Mouse (Mus musculus): Measurements from ENCODE around the gene Itpk1. TPM values are rescaled to one million over a fixed set of nuclear protein-coding genes. Genes with fewer than 3 reads are reported as not detected.
"Not testable (repeated sequence)": the region's sequence is repeated elsewhere in the genome, so short reads cannot be mapped to it uniquely, and the experiment has no call there.

Gene Itpk1
- polyA plus RNA-seq, 1 experiment from 2014 or later = 8.4 TPM

- WGBS = 51% methylated on average over 4 of the region's 4 CpGs
- Histone ChIP-seq H3K9me3 (replicated peaks; ENCODE audit: control insufficient read depth, low read length) (no peaks in the 10 kb centered on the region), H3K4me2 (ENCODE audit: low read depth, low read length) (no peak overlapping the region), H3K9ac (replicated peaks; ENCODE audit: low read length) (no peak overlapping the region), H3K36me3 (replicated peaks; ENCODE audit: control insufficient read depth, insufficient read depth, low read depth, low read length) (no peaks in the 10 kb centered on the region), H3K27ac (replicated peaks; ENCODE audit: low read depth, low read length) (no peak overlapping the region), H3K4me1 (ENCODE audit: control insufficient read depth, insufficient read depth, low read length) (no peaks in the 10 kb centered on the region), H3K4me3 (ENCODE audit: low read depth, low read length) (no peak overlapping the region), H3K27me3 (ENCODE audit: control insufficient read depth, insufficient read depth, low read length) (no peaks in the 10 kb centered on the region)
- no peak for DNase-seq (ENCODE audit: low spot score)
- ATAC-seq (replicated peaks; ENCODE audit: insufficient number of reproducible peaks, low FRiP score, low TSS enrichment, low read depth) = no peak
Observed at GRCm38 (mm10) chr12:102633083-102633501, 71.6 kb downstream of the Itpk1 start.

- no peaks in the 10 kb centered on the region for H3K9me3 ChIP-seq (replicated peaks; ENCODE audit: control insufficient read depth, low read length)
- H3K27ac ChIP-seq (replicated peaks; ENCODE audit: low read depth, low read length) = no peak overlapping the region
- H3K27me3 ChIP-seq (ENCODE audit: control insufficient read depth, insufficient read depth, low read length) = no peaks in the 10 kb centered on the region
- ATAC-seq (replicated peaks; ENCODE audit: insufficient number of reproducible peaks, low FRiP score, low TSS enrichment, low read depth) (no peak), DNase-seq (ENCODE audit: low spot score) (no peak)
- H3K4me3 ChIP-seq (ENCODE audit: low read depth, low read length) = no peak overlapping the region
- no peak overlapping the region for H3K4me2 ChIP-seq (ENCODE audit: low read depth, low read length)
- H3K4me1 ChIP-seq (ENCODE audit: control insufficient read depth, insufficient read depth, low read length) = no peaks in the 10 kb centered on the region
- no peak overlapping the region for H3K9ac ChIP-seq (replicated peaks; ENCODE audit: low read length)
- H3K36me3 ChIP-seq (replicated peaks; ENCODE audit: control insufficient read depth, insufficient read depth, low read depth, low read length) = no peaks in the 10 kb centered on the region
- whole genome bisulfite sequencing = 73% methylated on average over 8 of the region's 8 CpGs
Observed at GRCm38 (mm10) chr12:102631690-102632089, 73.0 kb downstream of the Itpk1 start.

GRCm38 (mm10) chr12:102630471-102630870 is 74.3 kb downstream of the Itpk1 start:
- H3K27me3 ChIP-seq (ENCODE audit: control insufficient read depth, insufficient read depth, low read length); H3K4me1 ChIP-seq (ENCODE audit: control insufficient read depth, insufficient read depth, low read length); H3K4me3 ChIP-seq (ENCODE audit: low read depth, low read length); H3K9ac ChIP-seq (replicated peaks; ENCODE audit: low read length); H3K36me3 ChIP-seq (replicated peaks; ENCODE audit: control insufficient read depth, insufficient read depth, low read depth, low read length); H3K27ac ChIP-seq (replicated peaks; ENCODE audit: low read depth, low read length); DNase-seq (ENCODE audit: low spot score); H3K4me2 ChIP-seq (ENCODE audit: low read depth, low read length); H3K9me3 ChIP-seq (replicated peaks; ENCODE audit: control insufficient read depth, low read length); ATAC-seq (replicated peaks; ENCODE audit: insufficient number of reproducible peaks, low FRiP score, low TSS enrichment, low read depth): not testable (repeated sequence)
- WGBS = 95% methylated on average over 9 of the region's 9 CpGs

- ATAC-seq (replicated peaks; ENCODE audit: insufficient number of reproducible peaks, low FRiP score, low TSS enrichment, low read depth) = no peak
- no peak for DNase-seq (ENCODE audit: low spot score)
- no peak overlapping the region for H3K27ac ChIP-seq (replicated peaks; ENCODE audit: low read depth, low read length)
- H3K27me3 ChIP-seq (ENCODE audit: control insufficient read depth, insufficient read depth, low read length) = no peaks in the 10 kb centered on the region
- WGBS = 86% methylated on average over 9 of the region's 9 CpGs
- no peak overlapping the region for H3K4me2 ChIP-seq (ENCODE audit: low read depth, low read length)
- no peaks in the 10 kb centered on the region for H3K36me3 ChIP-seq (replicated peaks; ENCODE audit: control insufficient read depth, insufficient read depth, low read depth, low read length)
- H3K9me3 ChIP-seq (replicated peaks; ENCODE audit: control insufficient read depth, low read length) = no peaks in the 10 kb centered on the region
- H3K9ac ChIP-seq (replicated peaks; ENCODE audit: low read length) = no peak overlapping the region
- H3K4me3 ChIP-seq (ENCODE audit: low read depth, low read length) = no peak overlapping the region
- no peaks in the 10 kb centered on the region for H3K4me1 ChIP-seq (ENCODE audit: control insufficient read depth, insufficient read depth, low read length)
Observed at GRCm38 (mm10) chr12:102628221-102628620, 76.5 kb downstream of the Itpk1 start.

- ATAC-seq (replicated peaks; ENCODE audit: insufficient number of reproducible peaks, low FRiP score, low TSS enrichment, low read depth) (no peak), DNase-seq (ENCODE audit: low spot score) (no peak)
- Histone ChIP-seq H3K9ac (replicated peaks; ENCODE audit: low read length) (no peak overlapping the region), H3K9me3 (replicated peaks; ENCODE audit: control insufficient read depth, low read length) (no peaks in the 10 kb centered on the region), H3K4me1 (ENCODE audit: control insufficient read depth, insufficient read depth, low read length) (no peaks in the 10 kb centered on the region), H3K4me2 (ENCODE audit: low read depth, low read length) (no peak overlapping the region), H3K36me3 (replicated peaks; ENCODE audit: control insufficient read depth, insufficient read depth, low read depth, low read length) (no peaks in the 10 kb centered on the region), H3K4me3 (ENCODE audit: low read depth, low read length) (no peak overlapping the region), H3K27me3 (ENCODE audit: control insufficient read depth, insufficient read depth, low read length) (no peaks in the 10 kb centered on the region), H3K27ac (replicated peaks; ENCODE audit: low read depth, low read length) (no peak overlapping the region)
- WGBS = 91% methylated on average over 5 of the region's 5 CpGs
Observed at GRCm38 (mm10) chr12:102627545-102627944, 77.2 kb downstream of the Itpk1 start.

GRCm38 (mm10) chr12:102626841-102627240 is 77.9 kb downstream of the Itpk1 start:
- Histone ChIP-seq H3K4me3 (ENCODE audit: low read depth, low read length) (no peak overlapping the region), H3K9me3 (replicated peaks; ENCODE audit: control insufficient read depth, low read length) (no peaks in the 10 kb centered on the region), H3K4me2 (ENCODE audit: low read depth, low read length) (no peak overlapping the region), H3K9ac (replicated peaks; ENCODE audit: low read length) (no peak overlapping the region), H3K36me3 (replicated peaks; ENCODE audit: control insufficient read depth, insufficient read depth, low read depth, low read length) (no peaks in the 10 kb centered on the region), H3K27me3 (ENCODE audit: control insufficient read depth, insufficient read depth, low read length) (no peaks in the 10 kb centered on the region), H3K27ac (replicated peaks; ENCODE audit: low read depth, low read length) (no peak overlapping the region), H3K4me1 (ENCODE audit: control insufficient read depth, insufficient read depth, low read length) (no peaks in the 10 kb centered on the region)
- 0 out of 2 replicates have a peak, but pooled peaks have one; percentile 16 for ATAC-seq (replicated peaks; ENCODE audit: insufficient number of reproducible peaks, low FRiP score, low TSS enrichment, low read depth)
- no peak for DNase-seq (ENCODE audit: low spot score)
- WGBS = 32% methylated on average over 7 of the region's 7 CpGs

GRCm38 (mm10) chr12:102625717-102626116 is 79.0 kb downstream of the Itpk1 start:
- Histone ChIP-seq H3K36me3 (replicated peaks; ENCODE audit: control insufficient read depth, insufficient read depth, low read depth, low read length) (no peaks in the 10 kb centered on the region), H3K9ac (replicated peaks; ENCODE audit: low read length) (no peak overlapping the region), H3K9me3 (replicated peaks; ENCODE audit: control insufficient read depth, low read length) (no peaks in the 10 kb centered on the region), H3K4me2 (ENCODE audit: low read depth, low read length) (no peak overlapping the region), H3K4me3 (ENCODE audit: low read depth, low read length) (no peak overlapping the region), H3K4me1 (ENCODE audit: control insufficient read depth, insufficient read depth, low read length) (no peaks in the 10 kb centered on the region), H3K27ac (replicated peaks; ENCODE audit: low read depth, low read length) (no peak overlapping the region), H3K27me3 (ENCODE audit: control insufficient read depth, insufficient read depth, low read length) (no peaks in the 10 kb centered on the region)
- WGBS = 85% methylated on average over 6 of the region's 6 CpGs
- DNase-seq (ENCODE audit: low spot score) (no peak), ATAC-seq (replicated peaks; ENCODE audit: insufficient number of reproducible peaks, low FRiP score, low TSS enrichment, low read depth) (no peak)

GRCm38 (mm10) chr12:102625118-102625517 is 79.6 kb downstream of the Itpk1 start:
- no peak overlapping the region for H3K4me2 ChIP-seq (ENCODE audit: low read depth, low read length)
- no peaks in the 10 kb centered on the region for H3K27me3 ChIP-seq (ENCODE audit: control insufficient read depth, insufficient read depth, low read length)
- no peaks in the 10 kb centered on the region for H3K9me3 ChIP-seq (replicated peaks; ENCODE audit: control insufficient read depth, low read length)
- ATAC-seq (replicated peaks; ENCODE audit: insufficient number of reproducible peaks, low FRiP score, low TSS enrichment, low read depth) (no peak), DNase-seq (ENCODE audit: low spot score) (no peak)
- 84% methylated on average over 5 of the region's 5 CpGs for WGBS
- no peak overlapping the region for H3K4me3 ChIP-seq (ENCODE audit: low read depth, low read length)
- no peak overlapping the region for H3K27ac ChIP-seq (replicated peaks; ENCODE audit: low read depth, low read length)
- no peaks in the 10 kb centered on the region for H3K4me1 ChIP-seq (ENCODE audit: control insufficient read depth, insufficient read depth, low read length)
- no peaks in the 10 kb centered on the region for H3K36me3 ChIP-seq (replicated peaks; ENCODE audit: control insufficient read depth, insufficient read depth, low read depth, low read length)
- H3K9ac ChIP-seq (replicated peaks; ENCODE audit: low read length) = no peak overlapping the region

All from embryonic facial prominence, embryonic 11.5 days (tissue).